Mouse (Mus musculus) CH12.LX (cell line): ENCODE results near the gene Slc43a2. TPM values are rescaled to one million over a fixed set of nuclear protein-coding genes. Genes with fewer than 3 reads are reported as not detected.

Source experiments
- DNase-seq: peaks from one replicate; pipeline ENCODE4 v3.0.0-alpha.2; 2013; ENCODE audit errors: extremely low read depth
- H3K27ac ChIP-seq: 2 replicates; pipeline ENCODE4 v1.5.1; 2012; ENCODE audit warnings: low read depth, mild to moderate bottlenecking, control low read depth, moderate library complexity; ENCODE audit not compliant: insufficient read depth
- H3K27me3 ChIP-seq: replicated peaks from 2 replicates; pipeline ENCODE3; 2012; ENCODE audit warnings: inconsistent platforms
- H3K36me3 ChIP-seq, 2 experiments: replicated peaks in 1 of 2; 2 replicates each; pipeline versions ENCODE3 to v1.6.1; 2012; ENCODE audit warnings: inconsistent platforms in 1 of 2, low read length in 1 of 2, mild to moderate bottlenecking in 1 of 2, mixed read lengths in 1 of 2, moderate library complexity in 1 of 2; ENCODE audit not compliant: control insufficient read depth in 1 of 2, insufficient read depth in 1 of 2
- H3K4me1 ChIP-seq, 2 experiments: 2 replicates each; pipeline ENCODE4 v1.6.1; 2012; ENCODE audit warnings: inconsistent platforms in 1 of 2, moderate library complexity in 1 of 2; ENCODE audit not compliant: insufficient read depth in 2 of 2, control insufficient read depth in 1 of 2
- H3K4me2 ChIP-seq: 2 replicates; pipeline ENCODE4 v1.6.1; 2012; ENCODE audit warnings: low read depth, mild to moderate bottlenecking, control low read depth; ENCODE audit not compliant: poor library complexity, insufficient read depth, severe bottlenecking
- H3K4me3 ChIP-seq, 3 experiments: fragments of 150-350 bp in 1 of 3; sonication (generic) in 1 of 3; replicated peaks in 1 of 3; 2 replicates each; pipeline versions ENCODE3 to v1.5.1; 2011 to 2012; ENCODE audit warnings: low read depth in 2 of 3, low read length in 2 of 3, mild to moderate bottlenecking in 2 of 3, moderate library complexity in 2 of 3, control low read depth in 1 of 3, improper control_type of control experiment in 1 of 3, inconsistent platforms in 1 of 3, mixed read lengths in 1 of 3; ENCODE audit not compliant: poor library complexity in 1 of 3
- H3K79me2 ChIP-seq: replicated peaks from 2 replicates; pipeline ENCODE4 v1.6.1; 2012; ENCODE audit warnings: mild to moderate bottlenecking, moderate library complexity; ENCODE audit not compliant: control insufficient read depth, poor library complexity, insufficient read depth, severe bottlenecking; ENCODE audit errors: extremely low read depth
- H3K9ac ChIP-seq: 2 replicates; pipeline ENCODE4 v1.6.1; 2012; ENCODE audit warnings: low read depth, mild to moderate bottlenecking, control low read depth, moderate library complexity; ENCODE audit not compliant: insufficient read depth
- H3K9me3 ChIP-seq: replicated peaks from 2 replicates; pipeline ENCODE3; 2012; ENCODE audit warnings: low read length, inconsistent platforms, mixed read lengths
- BHLHE40 ChIP-seq: IDR thresholded peaks from 2 replicates; pipeline ENCODE4 v1.6.1; 2011; ENCODE audit warnings: mild to moderate bottlenecking, low read depth, low read length, improper control_type of control experiment
- CHD2 ChIP-seq: IDR thresholded peaks from 2 replicates; pipeline ENCODE4 v1.6.1; 2011; ENCODE audit warnings: low read length, improper control_type of control experiment
- CTCF ChIP-seq, 2 experiments: IDR thresholded peaks in 1 of 2; conservative IDR thresholded peaks in 1 of 2; 2 replicates each; pipeline ENCODE4 v1.5.1; 2011 to 2012; ENCODE audit warnings: low read depth in 2 of 2, low read length in 2 of 2, improper control_type of control experiment in 1 of 2, inconsistent platforms in 1 of 2, mild to moderate bottlenecking in 1 of 2, moderate library complexity in 1 of 2
- ELF1 ChIP-seq: IDR thresholded peaks from 2 replicates; pipeline ENCODE4 v1.6.1; 2014; ENCODE audit warnings: low read depth, mild to moderate bottlenecking, inconsistent platforms, low read length, improper control_type of control experiment
- EP300 ChIP-seq: IDR thresholded peaks from 2 replicates; pipeline ENCODE4 v1.6.1; 2011; ENCODE audit warnings: low read length, improper control_type of control experiment
- ETS1 ChIP-seq: conservative IDR thresholded peaks from 2 replicates; pipeline ENCODE4 v1.6.1; 2012; ENCODE audit warnings: low read depth, mild to moderate bottlenecking, inconsistent platforms, low read length, improper control_type of control experiment, moderate library complexity
- HCFC1 ChIP-seq: IDR thresholded peaks from 2 replicates; pipeline ENCODE4 v1.6.1; 2012; ENCODE audit warnings: low read depth, mild to moderate bottlenecking, inconsistent platforms, low read length, improper control_type of control experiment
- IRF4 ChIP-seq: IDR thresholded peaks from 2 replicates; pipeline ENCODE4 v1.6.1; 2014; ENCODE audit warnings: low read depth, mild to moderate bottlenecking, inconsistent platforms, low read length, improper control_type of control experiment
- JUN ChIP-seq: IDR thresholded peaks from 2 replicates; pipeline ENCODE4 v1.6.1; 2011; ENCODE audit warnings: low read depth, mild to moderate bottlenecking, low read length, improper control_type of control experiment, moderate library complexity; ENCODE audit not compliant: insufficient read depth
- JUND ChIP-seq: conservative IDR thresholded peaks from 2 replicates; pipeline ENCODE4 v1.6.1; 2011; ENCODE audit warnings: low read depth, low read length, improper control_type of control experiment
- KAT2A ChIP-seq: IDR thresholded peaks from 2 replicates; pipeline ENCODE4 v1.6.1; 2012; ENCODE audit warnings: low read length, improper control_type of control experiment, inconsistent platforms; ENCODE audit not compliant: insufficient replicate concordance
- MAX ChIP-seq: IDR thresholded peaks from 2 replicates; pipeline ENCODE4 v1.6.1; 2011; ENCODE audit warnings: low read length, improper control_type of control experiment
- MEF2A ChIP-seq: IDR thresholded peaks from 2 replicates; pipeline ENCODE4 v1.6.1; 2014; ENCODE audit warnings: low read depth, mild to moderate bottlenecking, inconsistent platforms, low read length, improper control_type of control experiment, borderline replicate concordance
- MXI1 ChIP-seq: IDR thresholded peaks from 2 replicates; pipeline ENCODE4 v1.6.1; 2011; ENCODE audit warnings: mild to moderate bottlenecking, low read depth, low read length, improper control_type of control experiment
- NELFE ChIP-seq: IDR thresholded peaks from 2 replicates; pipeline ENCODE4 v1.6.1; 2011; ENCODE audit warnings: low read depth, low read length, improper control_type of control experiment
- PAX5 ChIP-seq: IDR thresholded peaks from 2 replicates; pipeline ENCODE4 v1.6.1; 2012; ENCODE audit warnings: low read length, inconsistent platforms, mixed read lengths
- POLR2AphosphoS2 ChIP-seq: IDR thresholded peaks from 2 replicates; pipeline ENCODE4 v1.6.1; 2011; ENCODE audit warnings: low read depth, low read length, improper control_type of control experiment
- RAD21 ChIP-seq: IDR thresholded peaks from 2 replicates; pipeline ENCODE4 v1.6.1; 2011; ENCODE audit warnings: low read depth, mild to moderate bottlenecking, low read length, improper control_type of control experiment, moderate library complexity
- RCOR1 ChIP-seq: conservative IDR thresholded peaks from 2 replicates; pipeline ENCODE4 v1.6.1; 2012; ENCODE audit warnings: low read depth, mild to moderate bottlenecking, inconsistent platforms, low read length, improper control_type of control experiment
- SIN3A ChIP-seq: IDR thresholded peaks from 2 replicates; pipeline ENCODE4 v1.6.1; 2012; ENCODE audit warnings: low read length, improper control_type of control experiment, inconsistent platforms
- SMC3 ChIP-seq: IDR thresholded peaks from 2 replicates; pipeline ENCODE4 v1.6.1; 2011; ENCODE audit warnings: low read depth, low read length, improper control_type of control experiment
- TBP ChIP-seq: conservative IDR thresholded peaks from 2 replicates; pipeline ENCODE4 v1.6.1; 2011; ENCODE audit warnings: low read depth, low read length, improper control_type of control experiment
- USF1 ChIP-seq: IDR thresholded peaks from 2 replicates; pipeline ENCODE4 v1.6.1; 2014; ENCODE audit warnings: low read depth, mild to moderate bottlenecking, inconsistent platforms, low read length, improper control_type of control experiment
- USF2 ChIP-seq: conservative IDR thresholded peaks from 2 replicates; pipeline ENCODE4 v1.6.1; 2011; ENCODE audit warnings: low read depth, low read length, improper control_type of control experiment
- ZC3H11A ChIP-seq: IDR thresholded peaks from 2 replicates; pipeline ENCODE4 v1.6.1; 2012; ENCODE audit warnings: low read depth, mild to moderate bottlenecking, inconsistent platforms, low read length, improper control_type of control experiment
- ZMIZ1 ChIP-seq: IDR thresholded peaks from 2 replicates; pipeline ENCODE4 v1.6.1; 2012; ENCODE audit warnings: low read depth, mild to moderate bottlenecking, inconsistent platforms, low read length, improper control_type of control experiment
- ZNF384 ChIP-seq: IDR thresholded peaks from 2 replicates; pipeline ENCODE4 v1.6.1; 2012; ENCODE audit warnings: low read depth, low read length, improper control_type of control experiment, inconsistent platforms
- dilution Hi-C: fragments of 300-500 bp; cut with MboI; formaldehyde crosslinking; loops from 2 replicates; pipeline ENCODE4 v1.14.3; 2020; ENCODE audit warnings: low sequenced_read_pairs; ENCODE audit not compliant: extremely low pct_unique_long_range_greater_than_20kb, extremely low pct_ligation_motif_present
- in situ Hi-C: fragments of 300-500 bp; cut with MboI; formaldehyde crosslinking; loops from 3 replicates; pipeline ENCODE4 v1.14.3; 2019; ENCODE audit warnings: low sequenced_read_pairs, low pct_ligation_motif_present, low pct_unique_long_range_greater_than_20kb, mixed read lengths
- polyA plus RNA-seq: library from polyadenylated mRNA; unstranded; fragments of >175 nt; gene quantifications from 2 replicates; pipeline ENCODE4 v1.2.1, GENCODE M21; 2012; ENCODE audit warnings: low read depth; ENCODE audit not compliant: insufficient read length
- total RNA-seq, 2 experiments: library from RNA; depleted of rRNA; stranded (reverse); fragments of 300-350 nt in 1 of 2; fragments of >200 nt in 1 of 2; gene quantifications; 2 replicates each; pipeline ENCODE4 v1.2.3; 2012 to 2014

The Slc43a2 gene
- total and polyA plus RNA-seq, 3 experiments, result 5.0 to 8.9 (median 8.8) TPM

- H3K36me3 ChIP-seq, result peaks cover 68 to 94% of the 10 kb centered on the region in 2 experiments
These were observed 77.3 kb downstream of the Slc43a2 start for GRCm38 (mm10) chr11:75608776-75609175.

GRCm38 (mm10) chr11:75610021-75610420, 78.5 kb downstream of the Slc43a2 start:
- Histone ChIP-seq H3K27ac (no peak overlapping the region), H3K9ac (no peak overlapping the region), H3K4me2 (no peak overlapping the region), H3K36me3 (peaks cover 60 to 91% of the 10 kb centered on the region in 2 experiments), H3K9me3 (no peaks in the 10 kb centered on the region), H3K4me3 (no peak overlapping the region), H3K27me3 (no peaks in the 10 kb centered on the region), H3K79me2 (no peaks in the 10 kb centered on the region), H3K4me1 (peaks cover 0 to 12% of the 10 kb centered on the region in 2 experiments; a peak in 2 of 4 replicates)
- DNase-seq, result no peak
- dilution Hi-C loops (no loop called here), in situ Hi-C loops (no loop called here)
- TF ChIP-seq MXI1, result no peak
- TF ChIP-seq RAD21, result no peak
- no peak for TF ChIP-seq JUND
- no peak for TF ChIP-seq ELF1
- no peak for TF ChIP-seq CHD2
- no peak for TF ChIP-seq BHLHE40
- no peak for TF ChIP-seq NELFE
- TF ChIP-seq RCOR1, result no peak
- no peak for TF ChIP-seq KAT2A

More at GRCm38 (mm10) chr11:75608776-75609175, 77.3 kb downstream of the Slc43a2 start:
- H3K4me1 ChIP-seq, result peaks cover 0 to 16% of the 10 kb centered on the region in 2 experiments; a peak in 2 of 4 replicates
- TF ChIP-seq EP300 (no peak), ZC3H11A (no peak), KAT2A (no peak), ETS1 (no peak), MAX (no peak), JUN (no peak), SIN3A (no peak)
- TF ChIP-seq, all 38 proteins: peak for 0
- no peak overlapping the region for H3K27ac ChIP-seq
- in situ Hi-C loops, result no loop called here
- no peaks in the 10 kb centered on the region for H3K9me3 ChIP-seq
- no peaks in the 10 kb centered on the region for H3K27me3 ChIP-seq
- dilution Hi-C loops, result no loop called here
- H3K9ac ChIP-seq, result no peak overlapping the region
- no peak overlapping the region for H3K4me2 ChIP-seq
- no peak overlapping the region for H3K4me3 ChIP-seq
- no peak for DNase-seq
- no peaks in the 10 kb centered on the region for H3K79me2 ChIP-seq

- no peaks in the 10 kb centered on the region for H3K9me3 ChIP-seq
- H3K9ac ChIP-seq, result no peak overlapping the region
- H3K4me2 ChIP-seq, result no peak overlapping the region
- H3K79me2 ChIP-seq, result no peaks in the 10 kb centered on the region
- H3K27me3 ChIP-seq, result no peaks in the 10 kb centered on the region
- H3K4me3 ChIP-seq, result no peak overlapping the region
- H3K27ac ChIP-seq, result no peak overlapping the region
- H3K36me3 ChIP-seq, result peaks cover 47 to 86% of the 10 kb centered on the region in 2 experiments
- DNase-seq, result no peak
- dilution Hi-C loops (no loop called here), in situ Hi-C loops (no loop called here)
- H3K4me1 ChIP-seq, result no peaks in the 10 kb centered on the region
- TF ChIP-seq ELF1 (no peak), USF1 (no peak), MXI1 (no peak), TBP (no peak), MAX (no peak), SMC3 (no peak), RCOR1 (no peak), USF2 (no peak), PAX5 (no peak), ZNF384 (no peak), RAD21 (no peak), POLR2AphosphoS2 (no peak), JUND (no peak), CTCF (conservative IDR thresholded peaks at IDR 0.05 in 1 of 2, IDR thresholded peaks at IDR 0.05 in 1 of 2; ENCODE audit: low read depth in 2 of 2, low read length in 2 of 2) (no peak), ZMIZ1 (no peak), IRF4 (no peak), HCFC1 (no peak), MEF2A (no peak)
These were observed 83.3 kb downstream of the Slc43a2 start for GRCm38 (mm10) chr11:75614769-75615168.
